Mouse (Mus musculus) forelimb bud, embryonic 11.5 days (tissue): ENCODE results near the gene Vat1.
"Not testable (repeated sequence)": the region's sequence is repeated elsewhere in the genome, so short reads cannot be mapped to it uniquely, and the experiment has no call there.

Source experiments
- DNase-seq: peaks from one replicate; pipeline ENCODE4 v3.0.0-alpha.2; 2012; ENCODE audit warnings: low read depth, low spot score

Gene Vat1

DNA sequence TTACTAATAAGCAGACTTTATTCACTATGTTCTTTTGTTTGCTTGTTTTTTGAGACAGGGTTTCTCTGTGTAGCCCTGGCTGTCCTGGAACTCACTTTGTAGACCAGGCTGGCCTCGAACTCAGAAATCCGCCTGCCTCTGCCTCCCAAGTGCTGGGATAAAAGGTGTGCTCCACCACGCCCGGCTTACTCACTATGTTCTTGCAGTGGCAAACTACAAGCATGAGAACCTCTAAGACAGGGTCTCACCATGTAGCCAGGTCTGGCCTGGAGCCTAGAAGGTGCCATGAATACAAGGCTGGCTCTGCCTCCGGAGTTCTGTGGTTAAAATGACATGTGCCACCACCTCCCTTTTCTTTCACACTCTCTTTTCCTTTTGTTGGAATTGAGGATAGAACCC is 521 bp upstream of the Vat1 start:
- DNase-seq, result not testable (repeated sequence)

DNA sequence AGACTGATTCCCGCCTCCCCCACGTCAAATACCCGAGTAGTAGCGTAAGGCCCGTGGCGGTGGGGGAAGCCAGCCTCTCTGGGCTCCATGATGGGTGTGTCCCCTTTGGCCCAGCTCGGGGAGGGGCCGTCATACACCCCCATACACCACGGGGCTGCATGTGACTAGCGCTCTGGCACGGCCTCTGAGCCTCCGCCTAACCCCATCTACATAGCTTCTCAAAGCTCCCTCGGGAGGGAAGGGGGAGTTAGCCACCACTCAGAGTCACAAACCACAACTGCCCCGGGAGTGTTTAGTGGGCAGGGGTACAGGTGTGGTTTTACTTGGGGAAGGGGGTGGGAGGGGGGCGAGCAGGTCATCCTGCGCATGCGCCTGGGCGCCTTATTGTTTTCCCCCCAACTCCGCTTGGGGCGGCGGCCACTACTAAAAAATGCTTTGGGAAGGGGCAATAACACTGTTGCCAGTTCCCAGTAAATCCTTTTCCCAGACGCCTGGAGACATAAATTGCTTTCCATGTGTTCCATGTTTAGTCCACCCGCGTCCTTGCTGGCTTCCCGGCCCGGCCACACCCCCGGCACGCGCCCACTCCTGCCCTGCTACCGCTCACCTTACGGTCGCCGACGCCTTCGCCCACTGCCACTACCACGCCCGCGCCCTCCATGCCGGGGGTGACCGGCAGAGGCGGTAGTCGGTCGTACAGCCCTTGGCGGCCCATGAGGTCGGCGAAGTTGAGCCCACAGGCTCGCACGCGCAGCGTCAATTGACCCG is 745 bp downstream of the Vat1 start:
- DNase-seq, result peak; percentile 52

DNA sequence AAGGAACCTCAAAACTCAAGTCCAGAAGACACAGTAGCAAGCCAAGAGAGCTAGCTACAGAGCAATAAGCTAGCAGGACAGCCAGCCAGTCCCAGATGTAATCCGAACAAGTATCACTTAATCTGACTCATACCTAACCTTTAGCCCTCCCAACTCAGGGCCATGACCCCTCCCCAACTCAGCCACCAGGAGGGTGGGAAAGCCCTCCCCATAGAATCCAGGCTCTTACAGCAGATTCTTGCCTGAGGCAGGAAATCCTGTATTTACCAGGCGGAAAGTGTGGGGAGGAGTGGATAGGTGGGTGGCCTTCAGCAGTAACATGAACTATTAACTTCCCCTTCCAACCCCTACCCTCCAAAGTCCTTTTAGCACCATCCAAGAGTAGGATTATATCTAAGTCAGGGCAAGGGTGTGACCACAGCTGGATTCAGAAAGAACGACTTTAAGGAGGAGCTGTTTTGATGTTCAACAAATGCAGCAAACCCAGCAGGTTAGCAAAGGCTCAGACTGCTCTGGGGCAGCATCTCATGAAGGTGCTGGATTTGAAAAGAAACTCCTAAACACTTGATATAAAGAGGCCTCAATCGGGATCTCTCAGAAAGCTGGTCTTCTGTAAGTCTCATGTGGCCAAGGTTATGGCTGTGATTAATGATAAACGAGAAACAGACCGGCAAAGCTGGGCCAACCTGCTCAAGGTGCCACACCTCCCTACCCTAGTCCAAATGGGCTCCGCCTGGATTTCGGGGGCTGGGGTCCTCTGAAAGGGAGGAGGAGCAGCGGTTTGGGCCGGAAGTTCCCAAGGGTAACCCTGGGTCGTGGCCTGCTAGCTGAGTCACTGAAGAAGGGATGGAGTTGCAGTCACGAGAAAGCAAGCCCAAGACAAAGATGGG is 1.6 kb downstream of the Vat1 start, which contains the start of gene Rnd2:
Gene Rnd2, plus strand, starts transcription at position 789 of the 890 bp plus-strand sequence.
- no peak for DNase-seq

DNA sequence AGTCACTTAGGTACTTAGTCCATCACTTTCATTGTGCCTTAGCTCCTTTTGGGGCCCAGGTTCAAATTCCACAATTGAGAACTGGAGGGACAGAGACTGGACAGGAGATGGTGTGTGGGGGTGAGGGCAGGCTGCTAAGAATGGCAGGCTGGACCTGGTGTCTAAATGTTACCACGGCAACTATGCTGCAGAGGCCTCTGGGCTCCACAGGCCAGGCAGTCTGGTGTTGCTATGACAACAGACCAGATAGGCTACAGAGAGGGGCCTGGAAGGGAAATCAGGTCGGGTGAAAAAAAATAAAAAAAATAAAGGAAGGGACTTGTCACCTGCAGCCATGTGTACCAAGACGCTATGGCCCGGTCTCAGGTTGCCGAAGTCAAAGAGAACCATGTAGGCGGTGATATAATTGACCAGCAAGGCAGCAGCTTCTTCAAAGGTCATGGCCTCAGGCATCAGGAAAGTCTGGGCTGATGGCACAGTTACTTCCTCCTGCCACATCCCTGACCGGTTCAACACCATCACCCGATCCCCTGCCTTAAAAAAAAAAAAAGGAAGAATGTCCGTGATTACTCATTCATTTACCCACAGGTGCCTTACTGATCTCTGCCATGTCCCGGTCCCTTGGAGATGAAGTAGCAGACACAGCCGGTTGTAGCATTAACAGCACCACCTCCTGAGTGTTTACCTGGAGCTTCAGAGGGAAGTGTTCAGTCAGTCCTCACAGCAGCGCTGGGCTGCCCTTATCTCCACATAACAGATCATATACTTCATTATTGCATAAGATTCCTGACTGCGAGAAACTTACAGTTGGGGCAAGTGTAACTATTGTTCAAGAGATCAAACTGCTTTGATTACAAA is 3.2 kb downstream of the Vat1 start:
- DNase-seq, result no peak

DNA sequence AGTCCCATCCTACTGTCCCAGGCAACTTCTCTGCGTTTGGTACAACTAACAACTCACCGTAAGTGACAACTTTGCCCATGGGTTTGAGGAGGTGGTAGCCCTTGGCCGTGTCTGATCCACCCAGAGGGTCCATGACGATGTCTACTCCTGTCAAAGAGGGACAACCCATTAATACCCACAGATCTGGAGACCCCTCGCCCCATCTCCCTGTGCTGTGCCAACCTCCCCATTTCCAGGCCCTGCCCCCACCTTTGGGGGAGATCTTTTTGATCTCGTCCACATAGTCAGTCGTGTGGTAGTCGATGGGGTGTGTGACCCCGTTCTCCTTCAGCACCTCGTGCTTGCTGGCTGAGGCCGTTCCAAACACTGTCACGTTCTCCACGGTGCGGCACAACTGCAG is 3.9 kb downstream of the Vat1 start:
- DNase-seq, result no peak

GRCm38 (mm10) chr11:101460321-101460720 is 5.7 kb downstream of the Vat1 start:
- no peak for DNase-seq

GRCm38 (mm10) chr11:101459716-101460115 is 6.3 kb downstream of the Vat1 start:
- no peak for DNase-seq

DNA sequence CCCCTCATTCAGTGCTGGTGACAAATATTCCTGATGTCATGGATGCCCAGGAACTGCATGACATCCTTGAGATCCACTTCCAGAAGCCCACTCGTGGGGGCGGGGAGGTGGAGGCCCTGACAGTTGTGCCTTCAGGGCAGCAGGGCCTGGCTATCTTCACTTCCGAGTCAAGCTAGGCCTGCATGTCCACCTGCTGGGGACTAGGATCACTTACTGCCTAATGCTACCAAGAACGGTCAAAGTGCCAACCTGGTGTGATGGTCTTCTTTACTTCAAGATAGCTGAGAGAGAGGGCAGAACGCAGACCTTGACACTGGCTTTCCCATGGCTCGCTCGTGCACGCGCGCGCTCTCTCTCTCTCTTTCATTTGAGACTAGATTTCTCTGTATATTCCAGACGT is 7.8 kb downstream of the Vat1 start:
- no peak for DNase-seq

- DNase-seq, result no peak
These were observed 8.4 kb downstream of the Vat1 start for GRCm38 (mm10) chr11:101457631-101458030.

DNA sequence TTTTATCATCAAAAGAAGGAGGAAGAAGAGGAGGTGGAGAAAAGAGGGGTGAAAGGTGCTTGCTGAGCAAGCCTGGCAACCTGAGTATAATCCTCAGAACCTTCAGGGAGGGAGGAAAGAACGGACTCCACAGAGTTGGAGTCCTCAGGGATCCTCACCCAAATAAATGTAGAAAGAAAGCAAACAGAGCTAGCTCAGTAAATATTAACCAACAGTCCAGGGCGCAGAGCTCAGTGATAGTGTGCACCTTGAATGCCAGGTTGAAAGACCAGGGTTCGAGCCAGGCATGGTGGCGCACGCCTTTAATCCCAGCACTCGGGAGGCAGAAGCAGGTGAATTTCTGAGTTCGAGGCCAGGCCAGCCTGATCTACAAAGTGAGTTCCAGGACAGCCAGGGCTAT is 10.4 kb downstream of the Vat1 start:
- DNase-seq, result no peak

DNA sequence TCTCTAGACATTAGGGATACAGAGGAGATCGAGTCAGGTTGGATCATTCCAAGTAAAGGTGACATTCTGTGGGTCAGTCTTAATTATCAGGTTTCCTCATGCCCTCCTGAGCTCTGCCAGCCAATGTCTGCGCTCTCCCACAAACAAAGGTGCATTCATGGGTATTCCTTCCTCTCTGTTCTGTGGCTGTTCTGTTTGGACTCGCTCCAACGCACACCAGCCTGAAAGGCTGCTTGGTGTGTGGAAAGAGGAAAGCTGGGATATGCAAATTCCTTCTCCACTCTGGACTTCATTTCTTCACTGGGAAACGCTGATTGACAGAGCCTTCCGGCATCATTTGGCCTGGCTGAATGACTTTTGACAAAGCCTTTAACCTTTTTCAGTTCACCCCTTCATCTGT is 11.3 kb downstream of the Vat1 start:
- no peak for DNase-seq

- DNase-seq, result no peak
These were observed 13.8 kb downstream of the Vat1 start for GRCm38 (mm10) chr11:101452093-101452774.

DNA sequence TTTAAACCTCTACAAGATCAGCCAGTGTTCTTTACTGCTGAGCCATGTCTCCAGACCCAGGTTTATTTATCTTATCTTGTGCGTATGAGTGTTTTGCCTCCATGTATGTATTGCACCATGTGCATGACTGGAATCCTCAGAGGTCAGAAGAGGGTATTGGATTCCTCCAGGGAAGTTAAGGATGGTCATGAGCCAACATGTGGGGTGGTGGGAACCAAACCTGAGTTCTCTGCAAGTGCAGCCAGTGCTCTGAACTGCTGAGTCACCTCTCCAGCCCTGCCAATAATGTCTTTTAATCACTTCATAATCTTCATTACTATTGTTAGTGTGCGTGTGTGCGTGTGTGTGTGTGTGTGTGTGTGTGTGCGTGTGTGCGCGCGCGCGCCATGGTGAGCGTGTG is 14.5 kb downstream of the Vat1 start:
- no peak for DNase-seq

DNA sequence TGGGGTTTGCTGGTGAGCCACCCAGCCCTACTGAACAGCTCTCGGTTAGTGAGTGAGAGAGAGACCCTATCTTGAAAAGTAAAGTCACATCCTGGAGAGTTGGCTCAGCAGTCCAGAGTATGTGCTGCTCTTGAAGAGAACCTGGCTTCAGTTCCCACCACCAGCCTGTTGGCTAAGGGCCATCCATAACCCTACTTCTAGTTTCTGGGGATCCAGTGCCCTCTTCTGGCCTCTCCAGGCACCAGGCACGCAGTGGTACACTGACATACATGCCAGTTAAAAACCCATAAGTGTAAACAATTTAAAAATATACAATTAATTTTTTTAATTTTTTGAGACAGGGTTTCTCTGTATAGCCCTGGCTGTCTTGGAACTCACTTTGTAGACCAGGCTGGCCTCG is 15.6 kb downstream of the Vat1 start:
- no peak for DNase-seq

DNA sequence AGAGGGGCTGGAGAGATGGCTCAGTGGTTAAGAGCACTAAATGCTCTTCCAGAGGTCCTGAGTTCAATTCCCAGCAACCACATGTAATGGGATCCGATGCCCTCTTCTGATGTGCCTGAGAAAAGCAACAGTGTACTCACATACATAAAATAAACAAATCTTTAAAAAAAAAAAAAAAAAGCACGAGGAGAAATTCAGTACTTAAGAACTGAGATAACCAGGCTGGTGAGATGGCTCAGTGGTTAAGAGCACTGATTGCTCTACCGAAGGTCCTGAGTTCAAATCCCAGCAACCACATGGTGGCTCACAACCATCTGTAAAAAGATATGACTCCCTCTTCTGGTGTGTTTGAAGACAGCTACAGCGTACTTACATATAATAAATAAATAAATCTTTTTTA is 16.4 kb downstream of the Vat1 start:
- not testable (repeated sequence) for DNase-seq

- no peak for DNase-seq
These were observed 17.1 kb downstream of the Vat1 start for GRCm38 (mm10) chr11:101448899-101449298.

DNA sequence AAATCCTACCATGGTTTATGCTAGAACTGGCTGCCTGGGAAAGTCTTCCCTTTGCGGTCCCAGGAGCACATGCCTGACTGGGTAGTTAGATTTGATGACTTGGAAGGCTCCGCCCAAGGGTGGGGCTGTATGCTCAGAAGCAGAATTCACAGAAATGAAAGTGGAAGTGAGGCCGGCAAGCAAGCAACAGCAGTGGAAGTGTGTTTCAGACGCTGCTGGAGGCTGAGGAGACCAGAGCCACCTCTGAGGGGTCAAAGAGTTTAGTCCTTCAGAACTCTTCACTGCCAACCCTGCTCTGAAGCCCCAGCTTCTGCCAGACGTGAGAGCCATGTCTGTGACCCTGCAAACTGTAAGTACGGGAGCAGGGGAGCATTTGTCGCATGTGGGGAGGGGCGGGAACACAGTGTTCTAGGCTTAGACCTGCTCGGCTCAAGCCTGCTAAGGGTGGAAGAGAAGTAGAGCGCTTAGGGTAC is 17.7 kb downstream of the Vat1 start, which contains the start of gene Ifi35:
Gene Ifi35, plus strand, starts transcription at position 134 of the 473 bp plus-strand sequence.
- no peak for DNase-seq

- no peak for DNase-seq
These were observed 18.2 kb downstream of the Vat1 start for GRCm38 (mm10) chr11:101447786-101448185.

- not testable (repeated sequence) for DNase-seq
These were observed 19.2 kb downstream of the Vat1 start for GRCm38 (mm10) chr11:101446860-101447259.

- DNase-seq, result no peak
These were observed 19.7 kb downstream of the Vat1 start for GRCm38 (mm10) chr11:101446319-101446718.

DNA sequence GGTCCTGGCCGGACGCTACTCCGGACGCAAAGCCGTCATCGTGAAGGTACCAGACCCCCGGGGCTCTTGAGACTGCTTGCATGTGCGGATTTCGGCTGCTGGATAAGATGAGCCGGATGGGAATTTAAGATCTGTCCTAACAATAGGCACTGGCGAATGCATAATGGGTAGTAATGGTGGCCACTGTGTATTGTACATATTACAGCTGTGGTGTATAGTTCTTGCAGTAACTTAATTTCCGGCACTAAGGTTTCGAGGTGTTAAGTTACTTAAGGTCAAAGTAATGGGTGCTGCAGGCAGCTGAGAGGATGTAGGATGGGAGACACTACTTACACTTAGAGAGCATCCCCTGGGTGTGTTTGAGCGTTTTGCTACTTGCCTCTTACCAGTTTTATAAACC is 23.3 kb downstream of the Vat1 start:
- DNase-seq, result no peak
